Mouse (Mus musculus) testis, adult 2 months (tissue): ENCODE measurements around the gene Gm20441. TPM values are rescaled to one million over a fixed set of nuclear protein-coding genes. Genes with fewer than 3 reads are reported as not detected.
"Not testable (repeated sequence)": the region's sequence is repeated elsewhere in the genome, so short reads cannot be mapped to it uniquely, and the experiment has no call there.

Experiments
- H3K27ac ChIP-seq: fragments of 200-500 bp; 2 replicates; pipeline ENCODE4 v1.5.1; 2012; ENCODE audit warnings: low read depth, low read length; ENCODE audit not compliant: control insufficient read depth, insufficient read depth
- H3K27me3 ChIP-seq: fragments of 200-500 bp; 2 replicates; pipeline ENCODE4 v1.6.1; 2012; ENCODE audit warnings: mild to moderate bottlenecking, low read length, moderate library complexity; ENCODE audit not compliant: control insufficient read depth, insufficient read depth
- H3K36me3 ChIP-seq: fragments of 200-500 bp; 2 replicates; pipeline ENCODE4 v1.6.1; 2012; ENCODE audit warnings: mild to moderate bottlenecking, low read length; ENCODE audit not compliant: control insufficient read depth, insufficient read depth
- H3K4me1 ChIP-seq: fragments of 200-500 bp; 2 replicates; pipeline ENCODE4 v1.6.1; 2012; ENCODE audit warnings: low read length; ENCODE audit not compliant: control insufficient read depth, insufficient read depth
- H3K4me3 ChIP-seq: fragments of 200-500 bp; 2 replicates; pipeline ENCODE4 v1.5.1; 2012; ENCODE audit warnings: low read depth, mild to moderate bottlenecking, low read length, moderate library complexity, mixed read lengths; ENCODE audit not compliant: control insufficient read depth
- CTCF ChIP-seq: fragments of 200-500 bp; IDR thresholded peaks from 2 replicates; pipeline ENCODE4 v1.5.1; 2012; ENCODE audit warnings: low read depth, mild to moderate bottlenecking, inconsistent platforms, low read length, moderate library complexity; ENCODE audit not compliant: control insufficient read depth, insufficient read depth, insufficient replicate concordance
- POLR2A ChIP-seq: fragments of 200-500 bp; IDR thresholded peaks from 2 replicates; pipeline ENCODE4 v1.6.1; 2012; ENCODE audit warnings: low read depth, mild to moderate bottlenecking, inconsistent platforms, low read length, moderate library complexity; ENCODE audit not compliant: control insufficient read depth
- polyA plus RNA-seq: library from polyadenylated mRNA; depleted of rRNA; stranded (reverse); fragments of >200 nt; gene quantifications from 2 replicates; pipeline ENCODE4 v1.2.3, GENCODE M21; 2012

Gm20441 gene
- polyA plus RNA-seq, 1 experiment: 0.19 TPM

GRCm38 (mm10) chr10:75777885-75778284, 2.9 kb downstream of the Gm20441 start:
- Histone ChIP-seq H3K4me3 (no peak overlapping the region), H3K27me3 (no peaks in the 10 kb centered on the region)
- no peak for TF ChIP-seq CTCF
- TF ChIP-seq POLR2A: no peak

GRCm38 (mm10) chr10:75776562-75776961, 4.2 kb downstream of the Gm20441 start:
- no peaks in the 10 kb centered on the region for H3K27me3 ChIP-seq
- no peak overlapping the region for H3K27ac ChIP-seq
- H3K36me3 ChIP-seq: no peaks in the 10 kb centered on the region; the same call in 1 of the 2 replicates
- no peak for TF ChIP-seq CTCF
- no peak for TF ChIP-seq POLR2A
- no peak overlapping the region for H3K4me3 ChIP-seq
- H3K4me1 ChIP-seq: peaks cover 21% of the 10 kb centered on the region

More at GRCm38 (mm10) chr10:75777885-75778284, 2.9 kb downstream of the Gm20441 start:
- Histone ChIP-seq H3K27ac (no peak overlapping the region), H3K4me1 (peaks cover 21% of the 10 kb centered on the region), H3K36me3 (no peaks in the 10 kb centered on the region)

GRCm38 (mm10) chr10:75774587-75774986, 6.2 kb downstream of the Gm20441 start:
- Histone ChIP-seq H3K36me3 (no peaks in the 10 kb centered on the region; the same call in 1 of the 2 replicates), H3K27ac (no peak overlapping the region), H3K4me1 (peaks cover 7% of the 10 kb centered on the region), H3K4me3 (no peak overlapping the region), H3K27me3 (no peaks in the 10 kb centered on the region)
- TF ChIP-seq CTCF: no peak
- no peak for TF ChIP-seq POLR2A

DNA sequence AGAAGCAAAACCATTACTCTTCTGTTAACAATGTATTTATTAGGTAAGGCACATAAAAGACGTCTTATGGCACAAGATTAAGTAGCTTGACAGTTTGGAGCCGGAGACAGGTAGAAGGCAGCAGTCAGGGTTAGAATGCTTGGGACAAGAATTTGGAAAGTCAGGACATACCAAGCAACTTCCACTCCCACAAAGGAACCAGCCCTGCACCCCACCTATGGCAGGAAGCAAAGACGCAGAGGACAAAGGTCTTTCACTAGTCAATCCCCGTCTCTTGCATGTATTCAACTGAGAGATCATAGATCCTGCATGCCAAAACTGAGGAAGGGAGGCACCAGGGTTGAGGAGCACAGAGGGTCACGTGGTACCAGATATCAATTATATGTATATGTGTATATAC, 6.7 kb downstream of the Gm20441 start:
- Histone ChIP-seq H3K27ac (0 out of 2 replicates have a peak overlapping the region, but pooled peaks have one; percentile 80), H3K36me3 (no peaks in the 10 kb centered on the region; the same call in 1 of the 2 replicates), H3K4me1 (peaks cover 4% of the 10 kb centered on the region), H3K4me3 (no peak overlapping the region), H3K27me3 (no peaks in the 10 kb centered on the region)
- TF ChIP-seq POLR2A (no peak), CTCF (no peak)

DNA sequence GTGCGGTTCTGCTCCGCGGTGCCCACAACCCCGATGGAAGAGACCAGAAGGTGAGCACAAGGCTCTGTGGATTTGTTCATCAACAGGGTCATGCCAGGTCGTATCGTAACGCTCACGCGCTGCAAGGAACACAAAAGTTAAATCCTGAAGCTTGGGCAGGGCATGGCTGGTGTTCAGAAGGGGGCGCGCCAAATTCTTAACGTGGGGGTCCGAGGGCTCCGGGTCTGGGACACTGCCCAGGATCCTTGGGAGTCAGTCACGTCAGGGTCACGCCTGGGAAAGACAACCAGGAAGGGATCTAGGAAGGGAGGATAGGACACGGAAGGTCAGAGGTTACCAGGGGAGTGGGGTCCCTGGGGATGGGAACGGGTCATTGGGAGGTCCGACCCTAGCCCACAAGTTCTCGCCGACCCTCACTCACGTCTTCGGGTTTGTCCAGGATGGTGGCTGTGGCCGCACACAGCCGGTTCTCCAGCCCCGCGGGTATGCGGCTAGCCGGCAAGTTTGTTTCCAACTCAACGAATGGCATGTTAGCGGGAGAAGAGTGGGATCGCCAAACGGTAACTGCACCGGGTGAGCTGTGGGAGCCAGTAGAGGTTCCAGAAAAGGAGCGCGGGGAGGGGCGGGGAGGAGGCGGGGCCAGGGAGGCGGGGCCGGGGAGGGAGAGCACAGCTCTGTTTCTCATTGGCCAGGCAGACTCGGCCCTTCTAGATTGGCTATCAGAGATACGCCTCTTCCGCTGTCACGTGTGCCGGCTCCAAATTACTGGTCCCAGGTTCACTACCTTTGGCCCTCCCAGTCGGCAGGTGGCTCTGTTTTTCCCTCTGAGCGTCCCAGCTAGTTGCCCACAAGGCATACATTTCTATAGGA, 7.7 kb downstream of the Gm20441 start, which contains the start of gene Ddt:
Ddt (minus strand) TSS at position 620 of the 870 bp plus-strand sequence.
- Histone ChIP-seq H3K4me3 (peak within 1 kb of the TSS; percentile 88), H3K27ac (peak within 1 kb of the TSS; percentile 90), H3K4me1 (peaks cover 4% of the 10 kb centered on the region), H3K27me3 (no peaks in the 10 kb centered on the region), H3K36me3 (no peaks in the 10 kb centered on the region; the same call in 1 of the 2 replicates)
- TF ChIP-seq POLR2A (peak; percentile 92), CTCF (0 out of 2 replicates have a peak, but pooled peaks have one; percentile 7)

GRCm38 (mm10) chr10:75767756-75768155, 13.0 kb downstream of the Gm20441 start:
- not testable (repeated sequence) for H3K27me3 ChIP-seq, H3K27ac ChIP-seq

DNA sequence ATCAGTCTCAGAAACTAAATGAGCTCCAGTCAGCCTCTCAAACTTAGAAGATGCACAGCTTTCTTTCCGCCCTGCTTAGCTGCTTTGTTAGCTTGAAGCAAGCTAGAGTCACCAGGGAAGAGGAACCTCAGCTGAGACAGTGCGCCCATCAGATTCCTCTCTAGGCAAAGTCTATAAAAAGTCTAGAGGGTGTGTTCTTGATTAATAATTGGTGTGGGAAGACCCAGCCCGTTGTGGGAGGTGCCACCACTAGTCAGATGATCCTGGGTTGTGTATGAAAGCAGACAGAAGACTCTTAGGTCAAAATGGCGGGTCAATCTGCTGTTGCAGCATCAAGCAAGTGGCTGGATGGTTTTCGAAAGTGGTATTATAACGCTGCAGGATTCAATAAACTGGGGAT, 13.9 kb downstream of the Gm20441 start:
- H3K4me1 ChIP-seq: peaks cover 2% of the 10 kb centered on the region
- H3K27me3 ChIP-seq: no peaks in the 10 kb centered on the region
- no peak overlapping the region for H3K4me3 ChIP-seq
- TF ChIP-seq CTCF (no peak), POLR2A (no peak)
- no peaks in the 10 kb centered on the region for H3K36me3 ChIP-seq
- no peak overlapping the region for H3K27ac ChIP-seq

More at GRCm38 (mm10) chr10:75767756-75768155, 13.0 kb downstream of the Gm20441 start:
- H3K4me3 ChIP-seq, H3K4me1 ChIP-seq, H3K36me3 ChIP-seq: not testable (repeated sequence)
